12 mouse cellular contexts compared by ENCODE assay signal in genomic region chr14:120508566-120509365, GRCm38 (mm10).
"Had no signal": no experiment of that assay in that cellular context is flagged by ENCODE, and none has a peak within 500 bp of the region (broad histone marks: within the 10 kb centered on the region; RNA-seq: fewer than 3 reads in every experiment).

No protein-coding gene starts in this region.

- ATAC-seq: midbrain, embryonic 13.5 days had no signal

- H3K27ac ChIP-seq: limb, embryonic 13.5 days; liver, embryonic 15.5 days; macrophage; stomach, embryonic 15.5 days had no signal

- H3K27me3 ChIP-seq: limb, embryonic 13.5 days; liver, embryonic 15.5 days; midbrain, embryonic 13.5 days; stomach, embryonic 15.5 days had no signal

- H3K4me3 ChIP-seq: limb, embryonic 13.5 days; liver, embryonic 15.5 days; midbrain, embryonic 13.5 days; stomach, embryonic 15.5 days had no signal

- H3K4me2 ChIP-seq: limb, embryonic 13.5 days; liver, embryonic 15.5 days; midbrain, embryonic 13.5 days; stomach, embryonic 15.5 days had no signal

- H3K36me3 ChIP-seq: liver, embryonic 15.5 days had no signal

- DNase-seq: kidney, adult 8-10 months; kidney, postnatal 25 days; layer of hippocampus, adult 9-11 months; layer of hippocampus, postnatal 36 days; right cerebral cortex, postnatal 14 days; thymus, adult 2 months; thymus, postnatal 25 days had no signal

- H3K4me1 ChIP-seq: liver, embryonic 15.5 days; stomach, embryonic 15.5 days had no signal

- H3K9ac ChIP-seq: limb, embryonic 13.5 days; liver, embryonic 15.5 days; midbrain, embryonic 13.5 days; stomach, embryonic 15.5 days had no signal

- H3K9me3 ChIP-seq: limb, embryonic 13.5 days; liver, embryonic 15.5 days; midbrain, embryonic 13.5 days; stomach, embryonic 15.5 days had no signal
